Mouse (Mus musculus): ENCODE measurements around the gene Mlph. TPM values are rescaled to one million over a fixed set of nuclear protein-coding genes. Genes with fewer than 3 reads are reported as not detected.

The Mlph gene
- polyA plus RNA-seq, 1 experiment from 2014 or later: 3.0 TPM

DNA sequence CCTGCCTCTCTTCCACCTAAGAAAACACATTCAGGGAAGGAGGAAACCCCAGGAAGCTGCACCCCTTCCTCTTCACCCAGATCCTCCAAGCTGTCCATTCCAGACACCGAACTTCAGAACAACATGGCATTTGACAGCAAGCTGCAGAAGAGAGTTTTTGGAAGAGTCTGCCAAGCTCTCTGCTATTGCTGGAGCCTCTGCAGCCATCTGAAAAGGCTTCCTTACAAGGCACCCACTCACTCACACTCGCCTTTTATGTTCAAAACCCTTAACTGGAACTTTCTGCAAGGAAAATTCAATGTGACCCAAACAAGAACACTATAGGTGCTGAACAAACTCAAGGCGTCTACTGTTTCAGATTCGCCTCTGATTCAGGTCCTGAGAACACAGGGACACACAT lies 53.8 kb downstream of the Mlph start:
- no peaks in the 10 kb centered on the region for H3K27me3 ChIP-seq (replicated peaks; ENCODE audit: control insufficient read depth, insufficient read depth, low read length)
- peak overlapping the region; percentile 74 for H3K27ac ChIP-seq (ENCODE audit: low read depth, low read length)
- no peaks in the 10 kb centered on the region for H3K9me3 ChIP-seq (ENCODE audit: control insufficient read depth)
- no peak for ATAC-seq
- H3K4me3 ChIP-seq (ENCODE audit: low read depth, low read length): peak overlapping the region; percentile 42
- peak overlapping the region; percentile 68 for H3K4me2 ChIP-seq (replicated peaks; ENCODE audit: low read depth)
- no peak for TF ChIP-seq CTCF (IDR thresholded peaks at IDR 0.05; ENCODE audit: low read depth)
- 0 out of 2 replicates have a peak, but pooled peaks cover 4% of the 10 kb centered on the region for H3K36me3 ChIP-seq (ENCODE audit: control insufficient read depth, insufficient read depth)
- WGBS: 49% methylated on average over 4 of the region's 4 CpGs
- peak overlapping the region; percentile 47 for H3K9ac ChIP-seq (ENCODE audit: low read depth, low read length)
- 0 out of 2 replicates have a peak, but pooled peaks cover 5% of the 10 kb centered on the region for H3K4me1 ChIP-seq (replicated peaks; ENCODE audit: control insufficient read depth, insufficient read depth, low read length)

DNA sequence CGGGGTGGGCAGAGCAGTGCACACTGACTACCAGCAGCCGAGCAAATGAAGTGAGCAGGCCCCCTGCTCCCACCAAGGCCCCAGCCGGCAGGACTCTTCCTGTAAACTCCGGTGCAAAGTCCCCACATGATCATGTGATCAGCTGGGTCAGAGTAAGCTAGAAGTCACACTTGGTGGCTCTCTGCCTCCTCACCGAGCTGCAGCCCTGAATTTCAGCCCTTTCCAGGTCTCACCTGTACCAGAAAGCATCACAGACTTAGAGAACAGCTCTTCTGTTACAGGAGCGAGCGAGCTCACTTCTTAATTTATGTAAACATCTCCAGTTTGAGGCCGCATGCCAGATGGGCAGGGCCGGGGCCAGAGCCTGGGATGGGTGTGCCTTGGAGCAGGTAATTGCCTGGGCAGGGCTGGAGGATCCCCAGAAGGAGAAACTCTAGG lies 54.5 kb downstream of the Mlph start, which contains the start of gene Rab17:
Rab17 (minus strand) TSS at position 315 of the 438 bp plus-strand sequence.
- peak within 1 kb of the TSS; percentile 47 for H3K9ac ChIP-seq (ENCODE audit: low read depth, low read length)

DNA sequence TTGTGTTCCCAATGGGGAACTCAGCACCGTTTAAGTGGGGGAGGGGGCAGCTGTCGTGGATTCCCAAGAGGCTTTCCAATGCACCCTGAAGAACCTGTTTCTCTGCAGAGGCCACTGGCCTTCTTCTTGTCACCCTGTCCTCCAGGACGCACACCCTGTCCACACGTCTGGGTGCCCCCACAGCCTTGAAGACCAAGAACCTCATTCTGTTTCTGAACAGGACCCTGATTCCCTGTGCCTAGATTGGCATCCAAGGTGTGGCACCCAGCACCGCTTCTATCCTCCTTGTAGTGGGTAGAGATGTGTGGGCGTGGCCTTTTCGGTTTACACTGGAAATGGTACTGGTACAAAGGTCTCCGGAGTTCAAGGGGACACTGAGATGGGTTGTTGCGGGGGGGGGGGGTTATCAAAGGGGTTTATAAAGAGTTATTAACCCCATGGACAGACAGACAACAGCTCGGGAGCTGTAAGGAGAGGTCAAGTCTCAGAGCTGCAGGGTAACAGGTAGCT lies 55.1 kb downstream of the Mlph start:
- no peak for TF ChIP-seq CTCF (IDR thresholded peaks at IDR 0.05; ENCODE audit: low read depth)
- Histone ChIP-seq H3K9me3 (ENCODE audit: control insufficient read depth) (no peaks in the 10 kb centered on the region), H3K27ac (ENCODE audit: low read depth, low read length) (peak overlapping the region; percentile 74; the same call in 1 of the 2 replicates), H3K4me1 (replicated peaks; ENCODE audit: control insufficient read depth, insufficient read depth, low read length) (0 out of 2 replicates have a peak, but pooled peaks cover 5% of the 10 kb centered on the region), H3K36me3 (ENCODE audit: control insufficient read depth, insufficient read depth) (no peaks in the 10 kb centered on the region), H3K27me3 (replicated peaks; ENCODE audit: control insufficient read depth, insufficient read depth, low read length) (no peaks in the 10 kb centered on the region), H3K9ac (ENCODE audit: low read depth, low read length) (no peak overlapping the region), H3K4me3 (ENCODE audit: low read depth, low read length) (peak overlapping the region; percentile 42; the same call in 1 of the 2 replicates), H3K4me2 (replicated peaks; ENCODE audit: low read depth) (peak overlapping the region; percentile 68)
- ATAC-seq: peak; percentile 14
- 35% methylated on average over 10 of the region's 10 CpGs for WGBS

More for the DNA sequence above, 54.5 kb downstream of the Mlph start, which contains the start of gene Rab17:
- Histone ChIP-seq H3K27me3 (replicated peaks; ENCODE audit: control insufficient read depth, insufficient read depth, low read length) (no peaks in the 10 kb centered on the region), H3K4me1 (replicated peaks; ENCODE audit: control insufficient read depth, insufficient read depth, low read length) (0 out of 2 replicates have a peak, but pooled peaks cover 5% of the 10 kb centered on the region), H3K36me3 (ENCODE audit: control insufficient read depth, insufficient read depth) (no peaks in the 10 kb centered on the region), H3K9me3 (ENCODE audit: control insufficient read depth) (no peaks in the 10 kb centered on the region), H3K27ac (ENCODE audit: low read depth, low read length) (peak within 1 kb of the TSS; percentile 74), H3K4me2 (replicated peaks; ENCODE audit: low read depth) (peak within 1 kb of the TSS; percentile 68), H3K4me3 (ENCODE audit: low read depth, low read length) (peak within 1 kb of the TSS; percentile 42)
- peak; percentile 87 for ATAC-seq
- no peak for TF ChIP-seq CTCF (IDR thresholded peaks at IDR 0.05; ENCODE audit: low read depth)
- WGBS: 8% methylated on average over 9 of the region's 9 CpGs

- Histone ChIP-seq H3K27ac (ENCODE audit: low read depth, low read length) (no peak overlapping the region), H3K4me3 (ENCODE audit: low read depth, low read length) (no peak overlapping the region), H3K9ac (ENCODE audit: low read depth, low read length) (no peak overlapping the region), H3K4me2 (replicated peaks; ENCODE audit: low read depth) (no peak overlapping the region), H3K27me3 (replicated peaks; ENCODE audit: control insufficient read depth, insufficient read depth, low read length) (no peaks in the 10 kb centered on the region), H3K9me3 (ENCODE audit: control insufficient read depth) (no peaks in the 10 kb centered on the region), H3K4me1 (replicated peaks; ENCODE audit: control insufficient read depth, insufficient read depth, low read length) (no peaks in the 10 kb centered on the region), H3K36me3 (ENCODE audit: control insufficient read depth, insufficient read depth) (no peaks in the 10 kb centered on the region)
- peak; percentile 100 for TF ChIP-seq CTCF (IDR thresholded peaks at IDR 0.05; ENCODE audit: low read depth)
- 23% methylated on average over 9 of the region's 9 CpGs for WGBS
- ATAC-seq: peak; percentile 25; the same call in 1 of the 2 replicates
These were observed 58.2 kb downstream of the Mlph start for GRCm38 (mm10) chr1:90972911-90973573.

DNA sequence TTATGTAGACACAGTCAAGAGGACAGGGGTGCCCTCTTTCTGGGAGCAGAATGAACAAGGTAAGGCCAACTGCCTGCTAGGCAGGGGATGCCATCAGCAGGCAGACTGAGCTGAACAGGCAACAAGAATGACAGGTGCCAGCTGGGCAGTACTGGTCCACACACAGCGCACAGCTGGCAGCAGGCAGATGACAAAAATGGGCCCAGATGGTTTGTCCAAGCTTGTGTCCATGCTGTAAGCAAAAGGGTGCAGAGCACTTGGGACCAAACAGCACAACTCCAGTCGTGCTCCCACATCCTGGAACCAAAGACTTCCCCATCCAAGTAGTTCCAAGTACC lies 58.7 kb downstream of the Mlph start:
- Histone ChIP-seq H3K9me3 (ENCODE audit: control insufficient read depth) (no peaks in the 10 kb centered on the region), H3K4me1 (replicated peaks; ENCODE audit: control insufficient read depth, insufficient read depth, low read length) (no peaks in the 10 kb centered on the region), H3K36me3 (ENCODE audit: control insufficient read depth, insufficient read depth) (no peaks in the 10 kb centered on the region), H3K4me3 (ENCODE audit: low read depth, low read length) (no peak overlapping the region), H3K27me3 (replicated peaks; ENCODE audit: control insufficient read depth, insufficient read depth, low read length) (no peaks in the 10 kb centered on the region), H3K9ac (ENCODE audit: low read depth, low read length) (no peak overlapping the region), H3K4me2 (replicated peaks; ENCODE audit: low read depth) (no peak overlapping the region), H3K27ac (ENCODE audit: low read depth, low read length) (no peak overlapping the region)
- 86% methylated on average over 2 of the region's 2 CpGs for WGBS
- no peak for TF ChIP-seq CTCF (IDR thresholded peaks at IDR 0.05; ENCODE audit: low read depth)
- ATAC-seq: no peak

DNA sequence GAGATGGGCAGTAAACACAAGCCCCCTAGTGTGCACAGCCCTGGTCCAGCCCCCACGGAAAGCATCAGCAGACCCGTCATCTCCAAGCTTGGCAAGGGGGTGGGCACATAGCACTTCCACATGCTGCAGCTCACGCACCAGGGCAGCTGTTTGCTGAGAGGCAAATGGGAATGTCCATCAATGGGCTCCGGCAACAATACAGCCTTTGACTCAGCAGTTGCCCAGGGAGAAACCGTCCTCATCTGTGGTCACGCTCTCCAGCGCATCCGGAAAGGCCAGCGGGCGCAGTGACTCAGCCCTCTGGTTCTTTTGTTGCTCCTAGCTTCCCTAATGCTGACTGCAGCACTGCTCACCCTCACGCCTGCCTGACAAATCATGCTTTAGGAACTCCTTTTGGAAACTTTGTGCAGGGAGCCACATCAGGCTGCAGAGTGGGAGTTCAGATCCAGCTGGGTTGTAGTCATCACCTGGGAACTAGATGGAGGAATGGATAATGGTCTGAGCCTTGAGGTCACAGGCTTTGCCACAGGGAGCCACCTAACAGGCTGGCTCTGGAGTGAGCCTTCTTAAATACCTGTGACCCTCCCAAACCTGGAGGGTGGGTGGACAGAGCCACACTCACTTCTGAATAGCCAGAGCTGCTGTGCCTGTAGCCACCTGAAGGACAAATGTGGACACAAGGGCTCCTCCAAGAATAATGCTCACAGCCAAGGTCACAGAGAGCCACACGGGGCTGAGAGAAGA lies 60.2 kb downstream of the Mlph start:
- H3K36me3 ChIP-seq (ENCODE audit: control insufficient read depth, insufficient read depth): no peaks in the 10 kb centered on the region
- H3K4me2 ChIP-seq (replicated peaks; ENCODE audit: low read depth): no peak overlapping the region
- no peaks in the 10 kb centered on the region for H3K4me1 ChIP-seq (replicated peaks; ENCODE audit: control insufficient read depth, insufficient read depth, low read length)
- TF ChIP-seq CTCF (IDR thresholded peaks at IDR 0.05; ENCODE audit: low read depth): no peak
- H3K27me3 ChIP-seq (replicated peaks; ENCODE audit: control insufficient read depth, insufficient read depth, low read length): no peaks in the 10 kb centered on the region
- WGBS: 62% methylated on average over 12 of the region's 12 CpGs
- no peak overlapping the region for H3K9ac ChIP-seq (ENCODE audit: low read depth, low read length)
- H3K9me3 ChIP-seq (ENCODE audit: control insufficient read depth): no peaks in the 10 kb centered on the region
- ATAC-seq: no peak
- no peak overlapping the region for H3K4me3 ChIP-seq (ENCODE audit: low read depth, low read length)
- H3K27ac ChIP-seq (ENCODE audit: low read depth, low read length): no peak overlapping the region
